Mouse (Mus musculus): ENCODE data around the gene Pdpn.

The Pdpn gene

DNA sequence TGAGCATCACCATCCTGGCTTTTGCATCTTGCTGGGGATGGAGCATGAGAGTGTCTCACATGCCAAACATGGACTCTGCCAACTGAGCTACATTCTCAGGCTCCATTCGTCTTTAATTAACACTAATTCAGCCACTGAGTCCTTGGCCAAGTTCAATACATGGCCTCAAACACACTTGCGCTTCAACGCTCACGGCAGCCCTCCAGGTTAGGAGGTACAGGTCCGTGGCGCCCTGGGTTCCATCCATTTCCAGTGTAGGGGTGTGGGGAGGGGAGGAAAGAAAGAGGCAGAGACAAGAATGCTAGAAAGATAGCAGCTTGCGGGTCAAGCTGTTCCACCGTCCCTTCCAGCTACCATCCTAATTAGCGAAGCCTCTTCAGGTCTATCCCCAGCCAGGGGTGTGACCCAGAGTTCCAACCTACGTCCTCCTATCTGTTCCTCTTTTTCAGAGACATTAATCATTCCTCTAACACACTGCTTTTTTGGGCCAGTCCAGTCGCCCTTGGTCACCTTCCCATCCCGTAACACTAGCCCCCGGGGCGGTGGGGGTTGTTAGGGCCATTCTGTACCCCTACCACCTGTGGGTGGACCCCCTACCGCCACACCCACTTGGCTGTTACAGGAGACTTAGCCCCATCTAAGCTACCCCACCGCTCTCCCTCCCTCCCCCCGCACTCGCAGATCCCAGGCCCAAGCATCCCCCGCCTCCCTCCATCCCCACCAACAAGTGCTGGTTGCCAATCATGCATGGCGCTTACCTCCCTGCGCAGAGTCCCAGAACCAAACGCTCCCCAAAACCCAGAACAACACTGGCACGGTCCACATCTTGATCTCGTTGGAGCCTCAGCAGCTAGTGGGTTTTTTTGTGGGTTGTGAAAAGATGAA, 691 bp downstream of the Pdpn start:
- 15% methylated on average over 24 of the region's 24 CpGs for WGBS

DNA sequence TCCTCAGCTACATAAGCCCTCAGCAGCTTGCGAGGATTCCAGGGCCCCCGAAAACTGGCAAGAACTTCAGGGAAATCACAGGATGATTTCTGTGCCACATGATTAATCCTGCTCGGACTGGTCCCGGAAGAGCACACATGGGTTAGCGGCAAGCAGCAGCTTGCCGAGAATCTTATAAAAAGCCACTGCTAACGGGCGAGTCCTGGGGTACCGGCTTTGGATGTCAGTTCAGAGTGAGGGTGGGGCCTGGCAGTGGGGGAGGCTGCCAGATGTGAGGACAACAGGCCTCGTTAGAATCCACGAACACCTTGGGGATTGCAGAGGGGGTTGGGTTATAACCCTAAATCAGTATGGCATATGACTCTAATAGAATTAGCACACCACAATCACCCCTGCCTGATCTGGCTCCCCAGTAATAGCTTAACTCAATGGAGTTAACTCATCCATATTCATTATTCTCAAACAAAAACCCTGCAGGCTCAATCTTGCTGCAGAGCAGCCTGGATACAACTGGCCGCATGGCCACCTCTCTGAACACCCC, 2.3 kb downstream of the Pdpn start:
- WGBS = 43% methylated on average over 12 of the region's 12 CpGs

DNA sequence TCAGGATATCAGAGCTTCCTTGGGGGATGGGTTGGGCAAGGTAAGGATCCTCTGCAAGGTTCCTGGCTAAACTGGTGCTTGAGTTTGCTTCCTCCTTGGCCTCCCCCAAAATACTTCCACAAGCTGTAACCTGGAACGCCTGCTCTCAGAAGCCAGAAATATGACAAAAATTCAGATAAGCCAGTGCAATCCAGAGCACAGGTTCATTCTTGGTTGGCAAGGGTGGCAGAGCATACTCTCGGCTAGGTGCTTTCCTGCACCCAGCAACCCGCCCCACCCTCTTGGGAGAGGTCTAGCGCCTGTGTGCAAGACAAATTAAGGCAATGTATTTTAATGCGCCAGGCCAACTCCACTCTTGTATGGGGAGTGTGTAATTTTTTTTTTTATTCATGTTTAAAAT, 3.2 kb downstream of the Pdpn start:
- 88% methylated on average over 5 of the region's 5 CpGs for WGBS

DNA sequence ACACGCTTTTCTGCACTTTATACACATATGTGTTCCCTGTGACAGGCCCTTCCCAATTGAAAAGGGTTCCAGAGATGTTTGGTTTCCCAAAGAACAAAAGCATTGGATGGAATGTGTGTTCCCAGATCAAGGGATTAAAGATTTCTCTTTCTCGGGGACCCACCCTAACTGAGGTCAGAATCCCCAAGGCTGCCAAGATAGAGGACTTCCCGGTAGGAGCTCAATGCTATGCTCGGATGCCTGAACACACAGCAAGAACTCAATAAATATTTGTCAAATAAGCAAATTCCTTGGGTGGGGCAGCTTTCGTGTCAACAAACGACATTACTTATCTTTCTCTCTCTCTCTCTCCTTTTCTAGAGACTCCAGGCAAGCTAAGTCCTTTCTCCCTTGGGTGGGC, 5.0 kb downstream of the Pdpn start:
- WGBS = 73% methylated on average over 6 of the region's 6 CpGs

DNA sequence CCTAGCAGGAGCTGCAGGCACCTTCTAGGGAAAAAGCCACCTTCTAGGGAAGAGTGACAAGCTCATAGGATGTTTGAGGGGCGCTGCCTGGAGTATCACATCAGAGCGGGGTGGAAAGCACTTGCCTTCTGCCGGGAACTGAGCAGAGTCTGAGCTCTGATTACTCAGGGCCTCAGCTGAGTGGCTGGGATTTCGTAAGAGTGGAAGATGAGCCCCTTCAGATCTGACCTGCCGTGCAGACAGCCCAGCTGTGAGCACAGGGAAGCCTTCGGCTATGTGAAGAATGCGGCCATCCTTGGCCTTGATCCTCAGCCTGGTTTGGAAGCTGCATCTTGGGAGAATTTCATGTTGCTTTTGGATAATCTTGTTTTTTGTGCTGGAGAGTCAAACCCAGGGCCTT, 10.5 kb downstream of the Pdpn start:
- WGBS = 78% methylated on average over 7 of the region's 7 CpGs

DNA sequence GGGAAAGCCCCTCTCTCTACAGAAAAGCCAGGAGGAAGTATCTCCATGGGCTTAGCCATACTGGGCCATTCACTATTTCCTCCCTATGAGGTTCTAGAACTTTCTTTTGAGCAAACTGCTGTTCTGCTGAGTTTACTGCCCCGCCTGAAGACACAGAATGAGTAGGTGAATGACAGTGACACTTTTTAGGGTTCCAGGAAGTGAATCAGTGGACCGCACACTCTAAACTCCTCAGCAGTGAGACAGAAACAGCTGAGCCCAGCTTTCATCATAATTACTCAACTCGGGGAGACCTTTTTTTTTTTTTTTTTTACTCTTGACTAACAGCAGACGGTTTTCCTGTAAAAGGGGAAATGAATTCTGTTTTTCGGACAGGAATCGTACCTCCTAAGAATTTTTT, 10.9 kb downstream of the Pdpn start:
- 68% methylated on average over 6 of the region's 6 CpGs for WGBS

DNA sequence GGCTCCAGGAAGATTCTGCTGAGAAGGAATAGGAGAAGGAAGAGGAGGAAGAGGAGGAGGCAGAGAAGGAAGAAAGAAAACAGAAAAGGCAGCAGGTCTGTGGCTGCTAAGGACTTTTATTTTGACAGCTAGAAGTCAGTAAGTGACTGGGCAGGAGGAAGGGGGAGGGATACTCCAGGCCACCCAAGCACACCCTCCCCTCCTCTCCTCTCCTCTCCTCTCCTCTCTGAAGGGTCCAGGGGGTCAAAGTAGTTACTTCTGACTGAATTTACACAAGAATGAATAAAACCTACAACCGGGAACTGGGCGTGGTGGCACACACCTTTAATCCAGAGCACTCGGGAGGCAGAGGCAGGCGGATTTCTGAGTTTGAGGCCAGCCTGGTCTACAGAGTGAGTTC, 12.3 kb downstream of the Pdpn start:
- WGBS = 90% methylated on average over 4 of the region's 4 CpGs

DNA sequence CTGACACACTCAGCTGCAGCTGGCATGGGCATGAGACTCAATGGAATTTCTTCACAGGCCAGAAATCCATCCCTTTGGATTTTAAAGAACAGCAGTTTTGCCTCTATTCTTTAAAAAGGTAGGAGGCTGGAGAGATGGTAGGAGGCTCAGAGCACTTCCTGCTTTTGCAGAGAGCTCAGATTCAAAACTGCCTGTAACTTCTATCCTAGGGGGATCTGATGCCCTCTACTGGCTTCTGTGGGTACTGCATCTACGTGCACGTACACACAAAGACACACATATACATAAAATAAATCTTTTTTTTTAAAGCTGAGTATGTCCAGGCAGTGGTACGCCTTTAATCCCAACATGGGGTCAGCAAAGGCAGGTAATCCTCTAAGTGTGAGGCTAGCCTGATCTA, 19.2 kb downstream of the Pdpn start:
- WGBS = 75% methylated on average over 3 of the region's 3 CpGs

DNA sequence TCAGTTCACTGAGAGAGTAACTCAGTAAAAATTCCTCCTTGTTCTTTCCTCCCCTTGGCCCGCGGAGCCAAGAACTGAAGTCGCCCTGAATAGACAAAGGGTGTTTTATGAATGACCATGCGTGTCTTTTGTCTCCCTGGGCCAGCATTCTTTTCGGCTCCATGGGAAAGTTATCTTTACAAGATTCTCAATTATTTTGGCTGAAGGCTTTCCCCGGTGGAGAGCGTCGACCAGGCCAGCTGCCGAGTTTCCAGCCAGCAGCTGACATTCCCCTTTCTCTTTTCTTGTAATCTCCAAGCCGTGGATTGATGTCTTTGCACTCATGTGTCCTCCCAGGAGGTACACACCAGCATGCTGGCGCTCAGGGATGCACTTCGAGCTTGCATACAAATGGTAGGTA, 19.7 kb downstream of the Pdpn start:
- WGBS = 45% methylated on average over 12 of the region's 12 CpGs

DNA sequence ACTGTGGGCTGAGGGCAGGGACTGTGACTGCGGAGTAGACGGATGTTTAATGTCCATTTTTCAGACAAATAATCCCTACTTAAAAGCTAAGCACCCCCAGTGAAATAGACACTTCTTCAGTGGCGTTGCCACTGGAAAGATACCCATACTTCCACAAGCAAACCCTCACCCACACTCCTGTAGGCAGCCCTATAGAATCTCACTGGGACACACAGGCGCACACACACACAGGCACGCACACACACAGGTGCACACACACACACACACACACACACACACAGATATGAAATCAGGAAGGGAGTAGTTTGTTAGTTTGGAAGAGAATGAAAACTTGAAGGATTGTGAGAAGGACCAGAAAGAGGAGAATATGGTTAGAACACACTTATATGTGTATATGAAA, 20.3 kb downstream of the Pdpn start:
- WGBS = 58% methylated on average over 5 of the region's 5 CpGs

DNA sequence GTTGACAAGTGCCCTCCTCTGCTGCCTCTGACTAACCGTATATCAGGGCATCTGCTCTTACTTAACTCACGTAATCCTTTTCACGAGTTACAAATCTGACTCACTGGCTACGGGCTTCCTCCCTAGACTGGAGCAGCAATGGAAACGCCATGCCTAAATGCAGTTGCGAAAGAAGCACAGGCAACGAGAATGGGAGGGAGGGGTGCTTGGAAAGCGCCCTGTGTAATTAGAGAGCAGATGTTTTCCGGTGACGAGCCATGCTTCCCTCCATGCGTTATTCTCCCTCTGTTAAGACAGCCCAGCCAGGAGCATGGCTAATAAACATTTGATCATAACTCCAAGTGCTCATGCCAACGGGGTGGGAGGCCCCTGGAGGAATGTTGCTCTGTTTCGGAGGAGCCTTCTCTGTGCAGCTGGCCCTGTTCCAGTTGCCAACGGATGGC, 20.9 kb downstream of the Pdpn start:
- WGBS = 14% methylated on average over 14 of the region's 14 CpGs

DNA sequence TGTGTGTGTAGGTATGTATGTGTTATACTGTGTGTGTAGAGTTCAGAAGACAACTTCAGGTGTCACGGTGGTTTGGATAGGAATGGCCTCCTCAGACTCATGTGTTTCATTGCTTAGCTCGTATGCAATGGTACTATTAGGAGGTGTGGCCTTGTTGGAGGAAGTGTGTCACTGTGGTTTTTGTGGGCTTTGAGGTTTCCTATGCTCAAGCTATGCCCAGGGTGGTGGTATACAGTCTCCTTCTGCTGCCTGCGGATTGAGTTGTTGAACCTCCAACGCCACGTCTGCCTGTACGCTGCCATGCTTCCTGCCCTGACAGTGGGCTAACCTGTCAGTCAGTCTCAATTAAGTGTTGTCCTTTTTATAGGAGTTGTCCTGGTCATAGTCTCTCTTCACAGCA, 22.0 kb downstream of the Pdpn start:
- 87% methylated on average over 6 of the region's 6 CpGs for WGBS

DNA sequence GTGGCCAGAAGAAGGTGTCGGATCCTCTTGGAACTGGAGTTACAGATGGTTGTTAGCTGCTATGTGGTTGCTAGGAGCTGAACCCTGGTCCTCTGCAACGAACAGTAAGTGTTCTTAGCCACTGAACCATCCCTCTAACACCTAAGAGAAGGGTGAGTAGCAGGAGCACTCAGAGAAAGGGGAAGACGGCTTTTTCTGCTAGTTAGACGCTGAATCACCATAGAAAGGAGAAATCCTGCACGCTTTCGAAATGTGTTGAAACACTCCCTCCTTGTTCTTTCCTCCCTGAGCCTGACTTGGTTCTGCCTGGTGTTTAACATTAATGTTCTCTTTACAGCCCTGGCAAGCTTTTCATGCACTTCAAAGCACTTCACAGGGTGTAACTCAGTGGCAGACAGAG, 27.8 kb downstream of the Pdpn start:
- WGBS = 43% methylated on average over 6 of the region's 6 CpGs

DNA sequence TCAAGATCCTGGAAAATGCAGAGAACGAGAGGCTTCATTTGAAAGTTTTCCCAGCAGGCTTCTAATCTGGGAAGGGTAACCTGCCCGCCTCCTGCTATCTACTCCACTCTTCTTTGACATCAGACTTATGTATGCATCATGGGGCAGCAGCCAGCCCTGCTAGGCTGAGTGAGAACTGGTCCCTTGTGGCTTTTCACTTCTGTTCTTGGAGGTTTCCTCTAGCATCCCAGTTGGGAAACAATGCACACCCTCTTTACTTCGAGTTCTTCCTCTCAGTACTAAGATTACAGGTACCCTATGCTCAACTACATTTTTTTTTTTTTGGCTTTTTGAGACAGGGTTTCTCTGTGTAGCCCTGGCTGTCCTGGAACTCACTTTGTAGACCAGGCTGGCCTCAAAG, 28.5 kb downstream of the Pdpn start:
- 81% methylated on average over 3 of the region's 3 CpGs for WGBS

DNA sequence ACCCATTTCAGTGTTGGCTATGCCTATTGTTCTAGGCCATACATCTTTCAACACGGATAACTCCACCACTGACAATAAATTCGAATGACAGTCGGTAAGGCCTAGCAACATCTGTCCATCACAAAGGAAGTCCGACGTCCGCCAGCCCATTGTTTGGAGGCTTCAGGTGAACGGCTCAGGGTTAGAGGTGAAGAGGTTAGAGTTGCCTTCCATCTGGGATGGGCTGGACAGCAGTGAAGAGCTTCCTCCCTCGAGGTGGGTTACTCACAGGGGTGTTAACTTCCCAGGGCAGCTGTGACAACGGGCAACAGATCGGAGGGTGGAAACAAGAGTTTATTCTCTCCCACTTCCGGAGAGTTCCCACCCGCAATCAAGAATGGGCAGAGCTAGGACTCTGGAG, 36.7 kb downstream of the Pdpn start:
- 84% methylated on average over 12 of the region's 12 CpGs for WGBS

DNA sequence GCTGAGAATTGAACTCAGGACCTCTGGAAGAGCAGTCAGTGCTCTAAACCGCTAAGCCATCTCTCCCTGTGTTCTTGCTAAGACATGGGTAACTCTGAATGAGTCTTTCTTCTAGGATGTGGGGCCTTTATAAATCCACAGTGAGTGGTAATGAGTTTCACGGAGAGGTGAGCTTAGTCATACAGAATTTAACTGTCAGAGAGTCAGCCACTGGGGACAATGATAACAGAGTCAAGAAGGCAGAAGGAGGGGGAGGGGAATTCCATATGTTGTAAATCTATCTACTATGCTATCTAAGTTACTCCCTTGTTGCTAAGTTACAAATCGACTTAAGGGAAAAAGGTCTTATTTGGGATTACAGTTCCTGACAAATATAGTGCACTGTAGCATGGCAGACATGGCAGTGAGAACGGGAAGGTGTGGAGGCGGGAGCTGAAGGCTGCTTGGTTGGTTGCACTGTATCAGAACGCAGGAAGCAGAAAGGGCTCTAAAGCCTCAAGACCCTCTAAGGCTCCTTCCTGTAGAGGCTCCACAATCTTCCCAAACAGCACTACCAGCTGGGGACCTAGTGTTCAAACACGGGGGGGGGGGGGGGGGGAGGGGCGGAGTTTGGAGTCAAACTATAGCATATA, 39.5 kb downstream of the Pdpn start:
- WGBS = 41% methylated on average over 8 of the region's 8 CpGs

DNA sequence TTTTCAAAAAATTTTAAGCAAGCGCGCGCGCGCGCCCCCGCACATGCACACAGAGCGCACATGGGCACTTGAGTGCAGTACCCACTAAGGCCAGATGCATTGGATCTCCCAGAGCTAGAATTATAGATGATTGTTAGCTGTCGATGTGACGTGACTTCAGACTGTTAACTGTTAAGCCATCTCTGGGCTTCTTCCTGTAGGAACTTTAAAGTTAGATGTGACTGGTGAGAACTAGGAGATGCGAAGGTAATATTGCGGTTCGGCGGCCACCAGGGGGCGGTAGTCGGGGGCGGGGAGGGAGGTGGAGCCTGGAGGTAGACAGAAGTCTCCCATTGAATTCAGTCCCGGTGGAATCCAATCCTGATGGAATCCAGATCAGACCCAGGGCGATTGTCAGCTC, 40.8 kb downstream of the Pdpn start:
- WGBS = 42% methylated on average over 19 of the region's 19 CpGs

DNA sequence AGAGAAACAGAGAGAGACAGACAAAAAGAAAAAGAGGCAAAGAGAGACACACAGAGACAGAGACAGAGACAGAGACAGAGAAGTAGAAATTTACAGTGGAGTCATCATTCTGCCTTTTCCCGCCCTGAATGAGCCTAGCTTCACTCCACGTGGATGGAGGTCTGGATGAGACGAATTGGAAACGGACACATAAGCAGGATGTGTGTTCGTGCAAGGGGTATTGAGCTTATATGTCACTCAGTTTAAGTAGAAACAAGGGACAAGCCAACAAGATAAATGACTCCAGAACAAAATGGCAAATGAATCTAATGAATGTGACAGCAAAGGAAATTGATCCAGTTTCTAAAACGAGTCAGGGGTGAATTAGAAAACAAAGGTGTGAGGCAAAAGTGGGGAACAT, 41.4 kb downstream of the Pdpn start:
- 71% methylated on average over 6 of the region's 6 CpGs for WGBS

DNA sequence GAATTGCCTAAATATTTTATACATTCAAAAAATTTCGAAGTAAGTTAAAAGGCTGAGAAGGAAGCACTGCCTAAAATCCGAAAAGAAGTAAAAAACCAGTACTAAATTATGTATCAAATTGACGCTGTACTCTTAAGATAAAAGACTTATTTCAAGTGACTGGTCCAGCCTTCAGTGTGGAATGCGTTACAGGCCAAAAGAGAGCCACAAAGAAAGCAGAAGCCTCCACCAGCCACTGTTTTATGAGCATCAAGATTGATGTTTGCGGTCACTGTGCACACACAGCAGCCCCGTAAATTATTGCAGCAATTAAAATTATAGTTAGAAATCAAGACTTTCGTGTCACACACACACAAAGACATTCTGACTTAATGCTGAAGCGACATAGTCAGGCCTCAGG, 43.8 kb downstream of the Pdpn start:
- WGBS = 90% methylated on average over 8 of the region's 8 CpGs

DNA sequence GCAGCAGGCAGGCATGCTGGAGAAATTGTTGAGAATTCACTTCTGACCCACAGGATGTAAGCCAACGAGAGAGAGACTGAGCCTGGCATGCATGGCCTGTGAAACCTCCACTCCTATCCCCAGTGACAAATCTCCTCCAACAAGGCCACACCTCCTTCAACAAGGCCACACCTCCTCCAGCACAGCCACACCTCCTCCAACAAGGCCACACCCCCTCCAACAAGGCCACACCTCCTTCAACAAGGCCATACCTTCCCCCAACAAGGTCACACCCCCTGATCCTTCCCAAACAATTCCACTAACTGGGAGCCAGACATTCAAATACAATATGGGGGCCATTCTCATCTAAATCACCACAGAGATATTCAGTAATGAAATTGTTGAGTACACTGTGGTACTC, 46.0 kb downstream of the Pdpn start:
- 95% methylated on average over 1 of the region's 1 CpGs for WGBS

DNA sequence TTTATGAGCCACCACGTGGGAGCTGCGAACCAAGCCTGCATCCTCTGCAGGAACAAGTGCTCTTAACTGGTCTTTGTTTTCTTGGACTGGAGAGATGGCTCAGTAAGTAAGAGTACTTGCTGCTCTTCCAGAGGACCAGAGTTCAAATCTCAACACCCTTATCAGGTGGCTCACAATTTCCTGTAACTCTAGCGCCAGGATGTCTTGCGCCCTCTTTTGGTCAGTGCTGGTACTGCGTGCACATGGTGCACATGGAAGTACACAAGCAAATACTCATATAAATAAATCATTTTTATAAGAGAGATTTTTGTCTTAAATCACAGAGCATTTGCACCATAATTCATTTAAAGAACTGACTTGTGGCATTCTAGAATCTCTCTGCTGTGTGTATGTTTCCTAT, 51.3 kb downstream of the Pdpn start:
- WGBS = 74% methylated on average over 5 of the region's 5 CpGs

DNA sequence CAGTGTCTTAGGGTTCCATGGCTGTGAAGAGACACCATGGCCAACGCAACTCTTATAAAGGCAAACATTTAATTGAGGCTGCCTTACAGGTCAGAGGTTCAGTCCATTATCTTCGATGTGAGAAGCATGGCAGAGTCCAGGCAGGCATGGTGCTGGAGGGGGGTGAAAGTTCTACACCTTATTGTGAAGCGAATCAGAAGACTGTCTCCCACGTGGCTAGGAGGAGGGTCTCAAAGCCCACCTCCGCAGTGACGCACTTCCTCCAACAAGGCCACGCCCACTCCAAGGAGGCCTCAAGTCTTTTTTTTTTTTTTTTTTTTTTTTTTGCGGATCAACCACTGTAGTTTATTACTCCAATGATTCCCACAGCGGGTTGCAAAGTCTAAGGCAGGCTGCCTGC, 58.1 kb downstream of the Pdpn start:
- WGBS = 85% methylated on average over 9 of the region's 9 CpGs

DNA sequence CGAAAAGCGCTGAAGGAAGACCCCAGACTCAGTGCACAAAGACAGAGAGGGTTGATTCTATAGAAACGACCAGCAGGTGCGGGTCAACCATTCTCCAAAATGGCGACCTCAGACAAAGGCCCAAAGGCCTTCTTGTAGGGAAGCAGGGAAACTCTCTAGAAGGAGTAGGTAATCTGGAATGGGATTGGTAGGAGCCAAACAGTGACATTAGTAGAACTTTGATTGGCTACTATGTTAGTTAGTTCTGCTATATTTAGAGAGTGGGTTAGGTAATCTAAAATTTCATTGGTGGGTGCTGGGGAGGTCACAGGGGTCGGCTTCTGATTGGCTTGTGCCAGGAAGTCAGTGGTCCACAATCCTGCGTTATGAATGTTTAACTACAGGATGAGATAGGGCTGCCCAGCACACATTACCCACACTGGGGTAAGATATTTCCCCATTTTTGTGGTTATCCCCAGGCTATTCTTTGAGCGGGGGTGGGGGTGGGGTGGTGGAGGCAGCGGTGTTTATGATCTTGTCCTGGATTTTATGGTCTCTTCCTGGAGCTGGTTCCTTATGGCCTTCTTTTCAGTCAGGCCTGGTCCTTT, 59.7 kb downstream of the Pdpn start:
- WGBS = 93% methylated on average over 9 of the region's 9 CpGs

Data from cerebral cortex, adult 2 months (tissue).